ENCODE assay signal across 23 mouse cellular contexts in the genomic region with DNA sequence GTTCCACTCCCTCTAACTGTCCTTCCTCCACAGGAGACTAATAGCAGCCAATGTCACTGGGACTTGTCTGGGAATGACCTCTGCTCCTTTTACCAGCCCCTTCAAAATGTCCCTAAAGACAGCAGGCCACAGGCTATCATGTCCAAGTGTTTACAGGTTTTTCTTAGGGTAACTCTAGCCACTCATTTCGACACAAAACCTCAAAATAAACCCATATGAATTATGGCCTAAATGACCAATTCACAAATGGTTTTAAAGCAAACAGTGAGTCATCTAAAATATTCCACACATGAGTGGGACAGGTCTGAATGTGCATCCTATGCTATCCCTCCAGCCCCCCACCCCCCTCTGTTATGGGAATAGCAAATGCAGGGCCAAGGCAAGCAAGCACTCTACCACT. TPM values are rescaled to one million over a fixed set of nuclear protein-coding genes. Genes with fewer than 3 reads are reported as not detected.
DNase-seq lines count a peak whose midpoint lies in the region; ATAC-seq lines count a peak whose summit lies in the region.
"Had no signal": no experiment of that assay in that cellular context is flagged by ENCODE, and none has a peak within 500 bp of the region (broad histone marks: within the 10 kb centered on the region; RNA-seq: fewer than 3 reads in every experiment).

No protein-coding gene starts in this region.

- H3K27me3 ChIP-seq in embryonic facial prominence, embryonic 13.5 days: no peaks in the 10 kb centered on the region
- H3K27me3 ChIP-seq in embryonic facial prominence, embryonic 10.5 days (replicated peaks; ENCODE audit: low read depth, poor library complexity, severe bottlenecking): no peaks in the 10 kb centered on the region
- no peaks in the 10 kb centered on the region for H3K27me3 ChIP-seq in intestine, embryonic 15.5 days (replicated peaks)
- H3K27me3 ChIP-seq: embryonic facial prominence, embryonic 12.5 days; hindbrain, embryonic 12.5 days; hindbrain, embryonic 15.5 days had no signal

- intact Hi-C loops in left cerebral cortex, postnatal 14 days (cut with DNase I): no loop called here

- 84% methylated on average over 1 of the region's 1 CpGs for WGBS in embryonic facial prominence, embryonic 13.5 days
- 85% methylated on average over 1 of the region's 1 CpGs for WGBS in embryonic facial prominence, embryonic 10.5 days
- 74% methylated on average over 1 of the region's 1 CpGs for WGBS in intestine, embryonic 15.5 days

- H3K4me3 ChIP-seq in embryonic facial prominence, embryonic 13.5 days: no peak overlapping the region
- no peak overlapping the region for H3K4me3 ChIP-seq in embryonic facial prominence, embryonic 10.5 days
- H3K4me3 ChIP-seq in intestine, embryonic 15.5 days (replicated peaks): no peak overlapping the region
- H3K4me3 ChIP-seq: embryonic facial prominence, embryonic 12.5 days; gastrocnemius, adult 2 months; hindbrain, embryonic 12.5 days; hindbrain, embryonic 15.5 days had no signal

- H3K9ac ChIP-seq in embryonic facial prominence, embryonic 13.5 days: no peak overlapping the region
- no peak overlapping the region for H3K9ac ChIP-seq in intestine, embryonic 15.5 days
- H3K9ac ChIP-seq: embryonic facial prominence, embryonic 12.5 days; forebrain, postnatal 0 days; hindbrain, embryonic 12.5 days; hindbrain, embryonic 15.5 days had no signal

- H3K9me3 ChIP-seq in embryonic facial prominence, embryonic 13.5 days: no peaks in the 10 kb centered on the region
- no peaks in the 10 kb centered on the region for H3K9me3 ChIP-seq in embryonic facial prominence, embryonic 10.5 days
- no peaks in the 10 kb centered on the region for H3K9me3 ChIP-seq in intestine, embryonic 15.5 days
- H3K9me3 ChIP-seq: embryonic facial prominence, embryonic 12.5 days; G1E; hindbrain, embryonic 12.5 days; hindbrain, embryonic 15.5 days had no signal

- peaks cover 46% of the 10 kb centered on the region for H3K4me1 ChIP-seq in embryonic facial prominence, embryonic 13.5 days
- H3K4me1 ChIP-seq in embryonic facial prominence, embryonic 10.5 days: peaks cover 32% of the 10 kb centered on the region
- H3K4me1 ChIP-seq in intestine, embryonic 15.5 days (replicated peaks): peaks cover 8% of the 10 kb centered on the region
- H3K4me1 ChIP-seq: hindbrain, embryonic 15.5 days had no signal

- 0 out of 2 replicates have a peak overlapping the region, but pooled peaks have one; percentile 86 for H3K27ac ChIP-seq in embryonic facial prominence, embryonic 13.5 days
- H3K27ac ChIP-seq in embryonic facial prominence, embryonic 10.5 days (replicated peaks): no peak overlapping the region
- no peak overlapping the region for H3K27ac ChIP-seq in intestine, embryonic 15.5 days
- H3K27ac ChIP-seq: hindbrain, embryonic 12.5 days; hindbrain, embryonic 15.5 days had no signal

- H3K36me3 ChIP-seq in embryonic facial prominence, embryonic 13.5 days: no peaks in the 10 kb centered on the region
- no peaks in the 10 kb centered on the region for H3K36me3 ChIP-seq in embryonic facial prominence, embryonic 10.5 days (replicated peaks)
- H3K36me3 ChIP-seq in intestine, embryonic 15.5 days: no peaks in the 10 kb centered on the region
- H3K36me3 ChIP-seq: embryonic facial prominence, embryonic 12.5 days; G1E; hindbrain, embryonic 12.5 days; hindbrain, embryonic 15.5 days had no signal

- DNase-seq in embryonic facial prominence, embryonic 10.5 days (ENCODE audit: low spot score): no peak
- DNase-seq in Muller cell, postnatal 12 days (ENCODE audit: inconsistent ontology term): peak; percentile 45
- DNase-seq in fibroblast of lung, adult 2 months (ENCODE audit: low read depth): peak; percentile 57
- DNase-seq in thymus, adult 18-20 months: no peak
- DNase-seq in left cerebral cortex, postnatal 14 days (ENCODE audit: low spot score in 2 of 2): no peak
- DNase-seq: adrenal gland, adult 8-10 months; adrenal gland, postnatal 25 days; cerebellum, adult 11-12 months; cerebellum, adult 8-10 months; cerebellum, postnatal 14 days; forebrain, postnatal 0 days; gastrocnemius, adult 2 months; gastrocnemius, postnatal 14 days; heart, adult 11 months had no signal

- ATAC-seq in embryonic facial prominence, embryonic 13.5 days (ENCODE audit: insufficient number of reproducible peaks, insufficient read depth, low FRiP score, low TSS enrichment, low read depth): no peak
- ATAC-seq in intestine, embryonic 15.5 days: no peak
- ATAC-seq: activated CD4-positive, CD25-positive, alpha-beta regulatory T cell, adult 4 months; forebrain, embryonic 14.5 days; forebrain, postnatal 0 days had no signal

- H3K4me2 ChIP-seq in embryonic facial prominence, embryonic 13.5 days: no peak overlapping the region
- H3K4me2 ChIP-seq in intestine, embryonic 15.5 days (replicated peaks): no peak overlapping the region
- H3K4me2 ChIP-seq: embryonic facial prominence, embryonic 12.5 days; heart, embryonic 11.5 days; hindbrain, embryonic 12.5 days; hindbrain, embryonic 15.5 days had no signal

RNA-seq across cellular contexts. Expression of a gene that starts 40.8 kb away (rescaled TPM):
- polyA plus RNA-seq in embryonic facial prominence, embryonic 13.5 days (2015; fragmentation: Nextera tagmentation; extraction: Ambion mirVana): 35.0 and 35.5 TPM in 2 replicates
- 20.2 and 23.4 TPM in 2 replicates for polyA plus RNA-seq in embryonic facial prominence, embryonic 10.5 days (2016; fragmentation: Nextera tagmentation; extraction: Ambion mirVana)
- 21.1 and 22.9 TPM in 2 replicates for polyA plus RNA-seq in intestine, embryonic 15.5 days (2015; fragmentation: Nextera tagmentation; extraction: Ambion mirVana)
- total RNA-seq in left cerebral cortex, postnatal 14 days (2021): 10 to 100 TPM; 37.5 to 40.8 TPM
- polyA plus RNA-seq: G1E had no signal

Comparison
In these comparisons a context has a peak if more than half of its experiments do, and no peak if none do; other contexts are left out.
1. DNase-seq: peak in Muller cell, postnatal 12 days (single experiment) and fibroblast of lung, adult 2 months (single experiment); none in embryonic facial prominence, embryonic 10.5 days (single experiment), thymus, adult 18-20 months (0 of 2) and left cerebral cortex, postnatal 14 days (0 of 2).